Mouse (Mus musculus) right cerebral cortex, adult 18-20 months (tissue): ENCODE results near the gene Slc34a3.

ENCODE experiments used
- DNase-seq: peaks from one replicate; pipeline ENCODE4 v3.0.0; 2022; ENCODE audit warnings: mixed read lengths

Gene Slc34a3

DNA sequence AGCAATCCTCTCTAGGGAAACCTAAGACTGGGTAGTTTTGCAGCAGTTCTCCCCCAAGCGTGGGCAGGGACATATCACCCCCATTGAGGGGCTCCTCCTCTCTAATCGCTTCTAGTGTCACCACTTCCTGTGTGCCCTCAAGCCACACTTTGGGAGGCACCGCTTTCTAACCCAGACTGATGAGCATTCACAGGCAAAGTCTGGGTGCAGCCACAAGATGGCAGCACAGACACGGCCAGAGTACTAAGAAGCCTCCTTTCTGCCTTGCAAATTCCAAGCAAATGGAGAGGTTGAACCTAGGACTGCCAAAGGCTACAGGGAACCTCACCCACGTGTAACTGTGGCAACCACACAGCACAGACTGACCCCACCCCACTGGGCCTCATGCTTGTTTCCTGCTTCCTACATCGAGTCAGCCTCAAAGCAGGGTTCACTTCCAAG is 40.8 kb downstream of the Slc34a3 start:
- DNase-seq: peak; percentile 82

- no peak for DNase-seq
Measured at GRCm38 (mm10) chr2:25187841-25188240, 46.3 kb downstream of the Slc34a3 start.

GRCm38 (mm10) chr2:25186575-25186930 is 47.6 kb downstream of the Slc34a3 start:
- DNase-seq: no peak

GRCm38 (mm10) chr2:25185625-25186574 is 48.3 kb downstream of the Slc34a3 start:
- DNase-seq: no peak

GRCm38 (mm10) chr2:25184496-25184895 is 49.7 kb downstream of the Slc34a3 start:
- DNase-seq: no peak

- no peak for DNase-seq
Measured at GRCm38 (mm10) chr2:25183336-25183735, 50.8 kb downstream of the Slc34a3 start.

GRCm38 (mm10) chr2:25182664-25183063 is 51.5 kb downstream of the Slc34a3 start:
- DNase-seq: no peak

- DNase-seq: no peak
Measured at GRCm38 (mm10) chr2:25181891-25182397, 52.2 kb downstream of the Slc34a3 start.

DNA sequence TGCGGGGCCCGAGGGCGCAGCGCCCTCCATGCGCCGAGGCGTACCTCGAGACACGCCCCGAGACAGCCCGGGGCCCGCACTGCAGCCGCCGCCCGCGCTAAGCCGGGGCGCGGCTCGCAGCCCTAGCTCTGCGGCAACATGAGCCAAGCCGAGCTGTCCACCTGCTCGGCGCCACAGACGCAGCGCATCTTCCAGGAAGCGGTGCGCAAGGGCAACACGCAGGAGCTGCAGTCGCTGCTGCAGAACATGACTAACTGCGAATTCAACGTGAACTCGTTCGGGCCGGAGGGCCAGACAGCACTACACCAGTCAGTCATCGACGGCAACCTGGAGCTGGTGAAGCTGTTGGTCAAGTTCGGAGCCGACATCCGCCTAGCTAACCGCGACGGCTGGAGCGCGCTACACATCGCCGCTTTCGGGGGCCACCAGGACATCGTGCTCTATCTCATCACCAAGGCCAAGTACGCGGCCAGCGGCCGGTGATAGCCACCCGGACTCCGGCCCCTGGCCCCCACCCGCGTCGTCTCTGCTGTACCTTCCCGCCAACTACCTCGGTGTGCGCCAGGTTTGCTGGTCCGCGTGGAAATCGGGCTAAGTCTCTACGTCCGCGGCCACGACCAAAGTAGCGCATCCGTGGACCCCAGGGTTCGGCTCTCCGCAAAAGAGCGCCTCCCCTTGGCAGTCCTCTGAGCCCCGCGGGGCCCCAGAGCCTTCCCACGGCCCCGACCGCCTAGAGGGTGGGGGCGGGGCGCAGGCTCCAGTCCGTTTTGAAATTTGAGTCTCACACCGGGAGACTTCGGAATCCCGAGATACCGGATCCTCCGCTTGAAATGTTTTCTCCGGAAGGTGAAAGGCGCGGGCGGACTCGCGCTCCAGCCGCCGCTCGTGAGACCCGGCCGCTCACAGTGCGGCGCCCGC is 52.9 kb downstream of the Slc34a3 start:
- no peak for DNase-seq

GRCm38 (mm10) chr2:25180478-25180903 is 53.7 kb downstream of the Slc34a3 start, which contains the start of gene Nrarp:
Gene Nrarp, plus strand, starts transcription at chr2:25180758.
- peak; percentile 93 for DNase-seq

DNA sequence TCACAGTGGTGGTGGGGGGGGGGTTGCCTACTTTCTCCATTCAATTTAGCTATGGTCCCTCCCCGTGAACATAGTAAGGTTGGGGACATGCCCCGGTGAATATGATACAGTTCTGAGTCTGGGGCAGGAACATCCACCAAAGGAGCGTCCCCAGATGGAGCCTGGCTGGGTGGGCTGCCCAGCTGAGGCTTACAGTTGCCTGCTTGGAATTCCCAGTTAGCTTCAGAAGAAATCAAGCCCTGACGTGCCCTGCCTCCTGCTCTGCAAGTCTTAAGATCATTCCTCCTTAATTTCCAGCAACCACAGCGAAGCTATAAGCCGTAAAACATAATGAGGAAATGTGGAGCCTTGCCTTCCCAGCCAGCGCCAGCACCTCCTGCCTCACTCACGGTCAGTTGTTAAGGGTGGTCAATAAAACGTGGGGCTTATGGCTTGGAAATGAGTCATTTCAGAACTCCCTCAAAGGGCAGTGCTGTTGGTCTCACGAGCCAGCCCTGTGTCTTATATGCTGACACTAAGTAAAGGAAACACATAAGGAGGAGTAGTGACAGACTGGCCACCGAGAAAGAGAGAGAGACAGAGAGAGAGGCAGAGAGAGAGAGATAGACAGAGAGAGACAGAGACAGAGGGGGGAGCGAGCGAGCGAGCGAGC is 54.5 kb downstream of the Slc34a3 start:
- DNase-seq: no peak
